Mouse (Mus musculus) limb, embryonic 10.5 days (tissue): ENCODE data around the gene Gramd4. TPM values are rescaled to one million over a fixed set of nuclear protein-coding genes. Genes with fewer than 3 reads are reported as not detected.

Experiments
- DNase-seq: peaks from one replicate; pipeline ENCODE4 v3.0.0-alpha.2; 2017; ENCODE audit warnings: low spot score
- H3K27ac ChIP-seq: fragments of 300-500 bp; sonication (generic); 2 replicates; pipeline ENCODE4 v1.5.1; 2016; ENCODE audit warnings: mild to moderate bottlenecking
- H3K27me3 ChIP-seq: fragments of 300-500 bp; sonication (generic); 2 replicates; pipeline ENCODE4 v1.6.1; 2016; ENCODE audit warnings: low read depth, mild to moderate bottlenecking; ENCODE audit not compliant: poor library complexity, severe bottlenecking
- H3K36me3 ChIP-seq: fragments of 300-500 bp; sonication (generic); 2 replicates; pipeline ENCODE4 v1.6.1; 2016; ENCODE audit warnings: mild to moderate bottlenecking, moderate library complexity
- H3K4me1 ChIP-seq: fragments of 300-500 bp; sonication (generic); 2 replicates; pipeline ENCODE4 v1.6.1; 2016
- H3K4me3 ChIP-seq: fragments of 300-500 bp; sonication (generic); 2 replicates; pipeline ENCODE4 v1.5.1; 2016; ENCODE audit warnings: mild to moderate bottlenecking, moderate library complexity
- H3K9me3 ChIP-seq: fragments of 300-500 bp; sonication (generic); replicated peaks from 2 replicates; pipeline ENCODE4 v1.6.1; 2016; ENCODE audit warnings: mild to moderate bottlenecking
- WGBS: fragments of 180-500 bp; shearing (Covaris S2); methylation state at CpG from one replicate; pipeline ENCODE4 v1.1.7; 2016; 5-methylcytosine and 5-hydroxymethylcytosine counted together
- polyA plus RNA-seq: library from polyadenylated mRNA; unstranded; fragments of >200 nt; fragmentation: Nextera tagmentation; extraction: Ambion mirVana; gene quantifications from 2 replicates; pipeline ENCODE4 v1.2.1, GENCODE M21; 2016

The Gramd4 gene
- polyA plus RNA-seq, 1 experiment from 2014 or later = 14.1 TPM

DNA sequence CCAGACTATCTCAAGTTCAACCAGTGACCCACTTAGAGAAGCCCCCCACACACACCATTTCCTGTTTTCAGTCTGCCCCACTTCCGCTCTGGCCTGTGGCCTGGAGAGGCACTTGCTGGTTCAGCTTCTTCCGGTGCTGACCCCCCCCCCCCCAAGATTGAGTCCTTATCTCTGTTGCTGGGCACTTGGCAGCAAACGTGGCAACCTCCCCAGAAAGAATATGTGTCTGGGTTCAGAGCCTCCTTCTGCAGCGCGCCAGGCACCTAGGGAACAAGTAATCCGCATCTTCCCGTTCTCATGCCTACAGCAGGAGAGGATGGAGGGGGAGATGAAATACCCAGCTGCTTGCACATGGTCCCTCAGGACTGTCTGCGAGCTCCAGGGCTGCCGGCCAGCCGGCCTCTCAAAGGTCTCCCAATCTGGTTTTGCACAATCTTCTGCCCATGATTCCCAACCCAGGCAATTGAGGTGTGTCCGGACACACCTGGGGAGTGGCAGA is 124.5 kb downstream of the Gramd4 start:
- H3K27ac ChIP-seq = no peak overlapping the region
- no peak overlapping the region; the same call in 1 of the 2 replicates for H3K4me3 ChIP-seq
- no peak for DNase-seq
- no peaks in the 10 kb centered on the region for H3K36me3 ChIP-seq
- peaks cover 41% of the 10 kb centered on the region for H3K4me1 ChIP-seq
- H3K27me3 ChIP-seq = peaks cover 12% of the 10 kb centered on the region
- WGBS = 52% methylated on average over 11 of the region's 11 CpGs
- no peaks in the 10 kb centered on the region for H3K9me3 ChIP-seq

DNA sequence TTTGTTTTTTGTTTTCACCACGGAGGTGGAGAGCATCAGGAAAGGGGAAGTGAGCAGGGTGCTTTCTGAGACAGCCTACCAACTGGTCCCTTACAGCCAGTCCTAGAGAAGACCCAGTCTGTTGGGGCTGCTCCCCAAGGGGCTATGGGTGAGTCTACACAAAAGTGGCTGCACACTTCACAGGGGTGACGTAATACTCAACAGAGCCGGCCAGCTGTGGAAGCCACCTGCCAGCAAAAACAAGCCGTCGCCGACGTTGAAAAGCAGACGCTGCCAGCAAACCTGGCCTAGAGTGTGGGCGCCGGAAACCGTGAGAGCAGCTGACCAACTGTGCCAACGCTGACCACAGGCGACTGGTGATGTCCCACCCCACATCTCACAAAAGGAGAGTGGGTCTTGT is 125.2 kb downstream of the Gramd4 start:
- Histone ChIP-seq H3K36me3 (no peaks in the 10 kb centered on the region), H3K27me3 (peaks cover 12% of the 10 kb centered on the region), H3K27ac (no peak overlapping the region), H3K9me3 (no peaks in the 10 kb centered on the region), H3K4me1 (peaks cover 41% of the 10 kb centered on the region), H3K4me3 (no peak overlapping the region)
- WGBS = 71% methylated on average over 13 of the region's 13 CpGs
- DNase-seq = no peak

DNA sequence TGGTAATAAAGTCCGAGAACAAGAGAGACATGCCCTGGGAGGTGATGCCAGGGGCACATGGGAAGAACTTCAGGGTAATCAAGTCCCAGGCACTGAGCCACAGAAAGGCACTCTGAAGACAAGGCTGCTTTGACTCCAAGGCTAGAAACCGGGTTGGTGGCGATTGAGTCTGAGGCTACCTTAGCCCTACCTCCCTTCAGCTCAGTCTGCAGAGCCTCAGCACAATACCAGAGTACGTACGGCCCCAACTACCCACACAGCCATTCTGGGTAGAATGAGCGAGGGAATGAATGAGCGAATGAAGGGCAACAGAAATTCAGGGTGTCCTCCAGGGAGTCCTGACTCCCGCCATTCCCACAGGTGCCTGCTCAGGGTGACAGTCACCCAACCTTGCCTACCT is 126.0 kb downstream of the Gramd4 start:
- no peaks in the 10 kb centered on the region for H3K36me3 ChIP-seq
- no peak for DNase-seq
- peaks cover 45% of the 10 kb centered on the region for H3K4me1 ChIP-seq
- no peak overlapping the region for H3K4me3 ChIP-seq
- H3K9me3 ChIP-seq = no peaks in the 10 kb centered on the region
- peaks cover 12% of the 10 kb centered on the region for H3K27me3 ChIP-seq
- WGBS = 84% methylated on average over 8 of the region's 8 CpGs
- H3K27ac ChIP-seq = no peak overlapping the region

DNA sequence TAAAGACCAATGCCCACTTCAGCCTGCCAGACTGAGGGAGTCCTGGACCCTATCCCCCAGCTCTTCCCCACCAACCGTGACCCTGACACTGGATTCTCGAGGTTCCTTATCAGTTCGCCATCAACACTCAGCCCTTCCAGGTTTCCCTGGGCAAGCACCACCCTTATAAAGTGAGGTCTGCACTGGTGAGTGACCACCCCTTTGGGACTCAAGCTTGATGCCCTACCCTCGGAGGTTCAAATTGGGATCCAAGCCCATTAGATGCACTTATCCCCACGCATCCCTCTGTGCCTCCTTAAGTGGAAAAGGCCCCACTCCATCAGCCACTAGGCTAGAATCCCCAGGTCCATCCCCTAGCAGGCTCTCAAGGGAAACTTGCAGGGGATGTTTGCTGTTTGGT is 126.6 kb downstream of the Gramd4 start:
- H3K4me1 ChIP-seq = peaks cover 51% of the 10 kb centered on the region
- no peaks in the 10 kb centered on the region for H3K9me3 ChIP-seq
- H3K4me3 ChIP-seq = peak overlapping the region; percentile 93; the same call in 1 of the 2 replicates
- peaks cover 12% of the 10 kb centered on the region for H3K27me3 ChIP-seq
- no peak for DNase-seq
- WGBS = 61% methylated on average over 5 of the region's 5 CpGs
- no peak overlapping the region for H3K27ac ChIP-seq
- no peaks in the 10 kb centered on the region for H3K36me3 ChIP-seq

DNA sequence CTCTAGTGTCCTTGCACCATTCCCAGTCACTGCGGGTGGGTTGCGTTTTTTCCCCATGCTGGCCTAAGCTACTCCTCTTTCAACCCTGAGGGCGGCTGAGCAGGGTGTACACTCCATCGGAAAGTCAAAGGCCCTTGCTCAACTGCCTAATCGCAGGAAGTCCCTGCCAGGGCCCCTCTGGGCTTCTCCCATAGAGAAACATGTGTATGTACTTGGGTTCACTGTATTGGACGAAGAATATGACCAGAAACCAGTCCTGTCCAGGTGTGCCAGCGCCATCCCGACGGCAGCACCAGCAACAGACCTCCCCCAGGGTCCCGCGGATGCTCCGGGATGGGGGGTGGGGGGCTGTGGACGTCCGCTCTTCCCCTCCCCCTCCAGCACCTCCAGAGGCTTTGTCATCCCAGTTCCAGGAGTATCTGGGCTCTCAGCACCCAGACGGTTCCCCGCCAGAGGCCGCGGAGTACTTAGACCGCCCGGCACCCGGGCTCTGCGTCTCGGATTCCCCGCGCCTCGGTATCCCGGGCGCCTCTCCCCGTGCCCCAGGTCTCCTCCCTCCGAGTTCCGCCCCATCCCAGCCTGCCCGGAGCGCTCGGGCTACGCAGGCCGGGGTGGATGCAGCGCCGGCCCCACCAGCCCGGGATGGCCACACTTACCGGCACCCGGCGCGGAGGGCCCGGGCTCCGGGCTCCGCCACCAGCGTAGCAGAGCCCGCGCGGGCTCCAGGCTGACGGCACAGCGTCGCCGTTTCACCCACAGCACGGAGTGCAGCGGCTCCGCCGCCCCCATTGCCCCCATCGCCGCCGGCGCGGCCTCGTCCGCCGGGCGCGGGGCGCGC is 127.6 kb downstream of the Gramd4 start:
- no peaks in the 10 kb centered on the region for H3K36me3 ChIP-seq
- peak overlapping the region; percentile 93 for H3K4me3 ChIP-seq
- H3K9me3 ChIP-seq = no peaks in the 10 kb centered on the region
- H3K4me1 ChIP-seq = peaks cover 54% of the 10 kb centered on the region
- DNase-seq = peak; percentile 79
- WGBS = under 1% methylated on average over 70 of the region's 70 CpGs
- H3K27ac ChIP-seq = peak overlapping the region; percentile 95
- H3K27me3 ChIP-seq = peaks cover 12% of the 10 kb centered on the region

DNA sequence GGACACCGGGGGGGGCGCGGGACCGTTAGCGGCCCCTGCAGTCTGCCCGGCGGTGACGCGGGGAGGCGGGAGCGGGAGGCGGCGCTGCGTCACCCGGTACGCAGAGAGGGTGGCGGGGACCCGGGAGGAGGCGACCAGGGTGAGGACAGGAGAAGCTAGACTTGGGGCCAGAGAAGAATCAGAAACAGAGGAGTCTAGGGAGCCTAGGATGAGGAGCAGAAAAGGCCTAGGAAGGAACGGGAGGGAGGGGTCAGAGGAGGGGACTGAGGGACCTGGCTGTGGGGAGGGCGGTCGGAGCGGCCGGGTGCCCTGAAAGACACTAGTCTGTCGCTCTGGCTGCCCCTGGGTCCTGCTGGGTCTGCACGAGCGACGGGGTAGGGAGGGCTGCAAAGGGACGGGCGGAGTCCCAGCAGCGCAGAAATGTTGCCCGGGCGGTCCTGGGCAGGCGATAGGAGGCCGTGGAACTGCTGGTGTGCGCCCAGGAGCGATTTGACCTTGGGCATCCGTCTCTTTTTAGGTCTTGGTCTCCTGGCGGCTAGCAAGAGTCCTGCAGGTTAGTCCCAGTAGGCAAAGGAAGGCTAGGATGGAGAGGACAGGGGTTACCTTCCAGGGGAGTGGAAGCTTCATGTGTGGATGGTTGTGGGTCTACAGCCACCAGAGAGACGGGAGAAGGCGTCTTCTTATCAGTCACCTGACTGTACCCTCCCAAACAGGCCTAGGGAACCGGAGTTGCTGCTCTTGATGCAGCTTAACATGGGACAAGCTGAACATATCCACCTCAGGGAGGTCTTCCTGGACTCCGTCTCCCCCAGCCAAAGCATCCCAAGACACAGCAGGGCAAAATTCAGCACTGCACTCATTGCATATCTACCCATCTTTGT is 128.4 kb downstream of the Gramd4 start, which contains the start of gene Cerk:
TSS of gene Cerk (minus strand) at position 453 of the 881 bp plus-strand sequence.
- no peak for DNase-seq

DNA sequence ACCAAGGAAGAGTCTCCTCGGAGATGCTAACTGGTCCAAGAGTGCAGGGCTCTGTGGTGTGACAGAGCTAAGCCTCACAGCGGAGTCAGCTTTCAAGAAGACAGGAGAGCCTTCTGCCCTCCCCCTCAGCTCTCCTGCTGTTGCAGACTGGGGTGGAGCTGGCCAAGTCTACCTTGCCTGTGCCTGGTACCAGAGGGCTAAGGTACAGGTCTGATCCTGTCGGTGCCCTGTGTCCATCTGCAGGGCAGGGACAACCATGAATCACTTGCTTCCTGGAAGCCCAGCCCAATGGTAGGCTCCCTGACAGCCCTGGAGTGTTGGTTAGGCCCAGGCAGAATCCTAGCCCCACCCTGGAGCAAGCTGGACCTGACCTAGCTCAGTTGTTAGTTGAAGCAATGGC is 129.2 kb downstream of the Gramd4 start:
- no peak overlapping the region for H3K4me3 ChIP-seq
- WGBS = 36% methylated on average over 3 of the region's 3 CpGs
- no peaks in the 10 kb centered on the region for H3K36me3 ChIP-seq
- peaks cover 53% of the 10 kb centered on the region for H3K4me1 ChIP-seq
- no peak overlapping the region for H3K27ac ChIP-seq
- H3K9me3 ChIP-seq = no peaks in the 10 kb centered on the region
- DNase-seq = no peak
- peaks cover 12% of the 10 kb centered on the region for H3K27me3 ChIP-seq

More for the DNA sequence above, 128.4 kb downstream of the Gramd4 start, which contains the start of gene Cerk:
- H3K4me1 ChIP-seq = peaks cover 54% of the 10 kb centered on the region
- peak within 1 kb of the TSS; percentile 95 for H3K27ac ChIP-seq
- H3K36me3 ChIP-seq = no peaks in the 10 kb centered on the region
- peaks cover 12% of the 10 kb centered on the region for H3K27me3 ChIP-seq
- H3K9me3 ChIP-seq = no peaks in the 10 kb centered on the region
- 2% methylated on average over 42 of the region's 43 CpGs for WGBS
- H3K4me3 ChIP-seq = peak within 1 kb of the TSS; percentile 93

Other genes starting within 250 kb of the Gramd4 start
- 35.2 and 35.6 TPM in 2 replicates for gene Cdpf1, start 246.0 kb upstream of the Gramd4 start, polyA plus RNA-seq
- 0.03 and 0.05 TPM in 2 replicates for gene Pkdrej, start 236.0 kb upstream of the Gramd4 start, polyA plus RNA-seq
- gene Ttc38, start 225.4 kb upstream of the Gramd4 start, polyA plus RNA-seq = 2.8 and 3.9 TPM in 2 replicates
- gene Gtse1, start 197.9 kb upstream of the Gramd4 start, polyA plus RNA-seq = 55.4 and 56.1 TPM in 2 replicates
- 40.8 and 42.7 TPM in 2 replicates for gene Trmu, start 178.4 kb upstream of the Gramd4 start, polyA plus RNA-seq
- gene Celsr1, start 23.9 kb upstream of the Gramd4 start, polyA plus RNA-seq = 0.67 and 0.86 TPM in 2 replicates
- 10.5 and 13.8 TPM in 2 replicates for gene Cerk, start 128.4 kb downstream of the Gramd4 start, polyA plus RNA-seq
- gene Tbc1d22a, start 156.8 kb downstream of the Gramd4 start, polyA plus RNA-seq = 11.2 and 12.0 TPM in 2 replicates